Mouse (Mus musculus): ENCODE measurements at regions not wholly inside any gene's neighbourhood (a gene's known extent, or its start where the extent isn't known, plus 50 kb on each side); places are given as distances from the start of the nearest gene placed in this dataset.

DNA sequence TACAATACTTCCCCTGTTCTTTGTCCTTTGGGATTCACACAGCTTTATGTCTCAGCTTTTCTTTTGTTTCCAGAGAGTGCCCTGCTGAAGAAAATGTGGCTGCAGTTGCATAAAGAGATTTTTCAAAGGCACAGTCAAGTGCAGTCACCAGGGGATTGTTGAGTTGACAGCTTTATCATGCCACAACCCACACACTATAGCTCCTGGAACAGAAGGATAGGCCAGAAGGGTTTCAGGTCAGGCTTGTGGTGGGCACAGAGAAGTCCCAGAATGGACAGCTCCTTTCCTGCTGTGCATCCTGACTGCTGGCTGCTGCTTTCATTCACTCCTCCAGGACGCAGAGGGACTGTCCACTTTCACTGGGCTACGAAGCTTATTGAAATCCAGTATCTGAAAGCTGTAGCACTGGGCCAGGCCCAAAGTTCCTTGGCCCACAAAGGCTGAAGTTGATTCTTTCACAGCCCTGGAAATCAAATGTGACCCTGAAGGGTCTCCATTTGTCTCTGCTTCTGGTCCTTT, 119.6 kb upstream of the Slc24a5 start:
- H3K9ac ChIP-seq (replicated peaks; ENCODE audit: low read depth, low read length), result no peak overlapping the region
- no peak for ATAC-seq (ENCODE audit: insufficient number of reproducible peaks, insufficient read depth, low FRiP score, low read depth)
- no peak overlapping the region for H3K4me2 ChIP-seq (replicated peaks; ENCODE audit: low read depth, low read length)
- WGBS, result 64% methylated on average over 2 of the region's 2 CpGs
- H3K4me1 ChIP-seq (ENCODE audit: control insufficient read depth, insufficient read depth, low read length), result no peaks in the 10 kb centered on the region
- H3K27ac ChIP-seq (ENCODE audit: low read length), result no peak overlapping the region
- no peak overlapping the region for H3K4me3 ChIP-seq (ENCODE audit: low read depth, low read length)
- no peaks in the 10 kb centered on the region for H3K36me3 ChIP-seq (ENCODE audit: control insufficient read depth, insufficient read depth, low read length)
- no peaks in the 10 kb centered on the region for H3K9me3 ChIP-seq (ENCODE audit: control insufficient read depth, low read depth, low read length)
- H3K27me3 ChIP-seq (ENCODE audit: control insufficient read depth, insufficient read depth, low read length), result no peaks in the 10 kb centered on the region

DNA sequence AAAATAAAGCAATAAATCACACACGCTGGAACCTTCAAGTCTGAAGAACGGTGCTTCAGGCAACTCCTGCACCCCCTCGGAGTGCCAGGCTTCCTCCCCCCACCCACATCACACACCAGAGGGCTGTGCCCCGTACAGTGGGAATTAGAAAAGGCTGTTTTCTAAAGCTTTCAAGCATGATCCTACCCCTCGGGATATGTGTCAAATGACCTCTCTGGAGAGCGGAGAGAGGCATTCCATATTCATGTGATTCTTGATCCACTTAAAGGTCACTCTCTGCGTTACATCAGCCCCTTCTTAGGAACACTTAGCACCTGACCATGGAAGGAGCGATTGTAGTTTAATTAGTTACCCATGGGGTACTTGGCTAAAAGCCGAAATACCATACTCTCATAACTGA, 119.1 kb upstream of the Slc24a5 start:
- Histone ChIP-seq H3K9ac (replicated peaks; ENCODE audit: low read depth, low read length) (no peak overlapping the region), H3K4me3 (ENCODE audit: low read depth, low read length) (no peak overlapping the region), H3K4me2 (replicated peaks; ENCODE audit: low read depth, low read length) (no peak overlapping the region), H3K27me3 (ENCODE audit: control insufficient read depth, insufficient read depth, low read length) (no peaks in the 10 kb centered on the region), H3K4me1 (ENCODE audit: control insufficient read depth, insufficient read depth, low read length) (no peaks in the 10 kb centered on the region), H3K36me3 (ENCODE audit: control insufficient read depth, insufficient read depth, low read length) (no peaks in the 10 kb centered on the region), H3K27ac (ENCODE audit: low read length) (no peak overlapping the region), H3K9me3 (ENCODE audit: control insufficient read depth, low read depth, low read length) (no peaks in the 10 kb centered on the region)
- 59% methylated on average over 9 of the region's 9 CpGs for WGBS
- ATAC-seq (ENCODE audit: insufficient number of reproducible peaks, insufficient read depth, low FRiP score, low read depth), result no peak

DNA sequence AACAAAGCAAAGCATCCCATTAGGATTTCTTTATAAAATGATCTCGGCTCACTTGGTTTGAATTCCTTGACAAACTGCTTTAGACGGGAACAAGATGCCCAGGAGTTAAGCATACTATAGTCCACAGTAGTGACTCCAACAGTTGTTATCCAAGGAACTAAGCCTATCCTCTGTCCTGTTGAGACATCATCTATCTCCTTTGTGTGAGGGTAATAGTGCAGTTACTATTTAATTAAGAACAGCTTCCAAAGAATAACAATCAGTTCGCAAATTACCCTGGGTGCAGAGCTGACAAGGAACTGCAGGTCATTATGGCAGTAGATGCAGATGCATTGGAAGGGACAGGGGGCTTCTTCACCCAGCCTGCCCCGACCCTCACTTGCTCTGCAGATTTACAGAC, 115.7 kb upstream of the Slc24a5 start:
- no peaks in the 10 kb centered on the region for H3K9me3 ChIP-seq (ENCODE audit: control insufficient read depth, low read depth, low read length)
- no peak overlapping the region for H3K27ac ChIP-seq (ENCODE audit: low read length)
- no peaks in the 10 kb centered on the region for H3K27me3 ChIP-seq (ENCODE audit: control insufficient read depth, insufficient read depth, low read length)

DNA sequence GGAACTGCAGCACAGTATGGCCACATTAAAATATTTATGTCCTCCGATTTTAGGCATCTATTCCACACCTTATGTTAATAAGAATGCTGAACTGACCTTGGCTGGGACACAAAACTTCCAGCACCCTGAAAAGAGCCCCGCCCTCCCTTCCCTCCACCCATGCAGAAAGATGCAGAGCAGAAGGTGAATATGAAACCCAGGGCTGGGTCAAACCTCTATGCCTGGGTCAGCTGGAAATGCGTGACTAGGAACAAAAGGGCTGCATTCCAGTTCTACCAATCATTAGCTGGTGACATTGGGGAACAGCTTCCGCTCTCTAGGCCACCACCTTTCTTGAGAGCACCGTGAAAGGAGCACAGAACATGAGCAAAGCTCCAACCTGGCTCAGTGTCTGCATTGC, 114.9 kb upstream of the Slc24a5 start:
- no peak overlapping the region for H3K4me3 ChIP-seq (ENCODE audit: low read depth, low read length)
- no peaks in the 10 kb centered on the region for H3K9me3 ChIP-seq (ENCODE audit: control insufficient read depth, low read depth, low read length)
- H3K9ac ChIP-seq (replicated peaks; ENCODE audit: low read depth, low read length), result no peak overlapping the region
- ATAC-seq (ENCODE audit: insufficient number of reproducible peaks, insufficient read depth, low FRiP score, low read depth), result no peak
- no peaks in the 10 kb centered on the region for H3K36me3 ChIP-seq (ENCODE audit: control insufficient read depth, insufficient read depth, low read length)
- H3K4me1 ChIP-seq (ENCODE audit: control insufficient read depth, insufficient read depth, low read length), result no peaks in the 10 kb centered on the region
- 71% methylated on average over 5 of the region's 5 CpGs for WGBS
- H3K4me2 ChIP-seq (replicated peaks; ENCODE audit: low read depth, low read length), result no peak overlapping the region
- no peak overlapping the region for H3K27ac ChIP-seq (ENCODE audit: low read length)
- H3K27me3 ChIP-seq (ENCODE audit: control insufficient read depth, insufficient read depth, low read length), result no peaks in the 10 kb centered on the region

More for the DNA sequence above, 115.7 kb upstream of the Slc24a5 start:
- no peak overlapping the region for H3K9ac ChIP-seq (replicated peaks; ENCODE audit: low read depth, low read length)
- no peak for ATAC-seq (ENCODE audit: insufficient number of reproducible peaks, insufficient read depth, low FRiP score, low read depth)
- 60% methylated on average over 4 of the region's 4 CpGs for WGBS
- H3K4me2 ChIP-seq (replicated peaks; ENCODE audit: low read depth, low read length), result no peak overlapping the region
- no peaks in the 10 kb centered on the region for H3K4me1 ChIP-seq (ENCODE audit: control insufficient read depth, insufficient read depth, low read length)
- H3K4me3 ChIP-seq (ENCODE audit: low read depth, low read length), result no peak overlapping the region
- no peaks in the 10 kb centered on the region for H3K36me3 ChIP-seq (ENCODE audit: control insufficient read depth, insufficient read depth, low read length)

DNA sequence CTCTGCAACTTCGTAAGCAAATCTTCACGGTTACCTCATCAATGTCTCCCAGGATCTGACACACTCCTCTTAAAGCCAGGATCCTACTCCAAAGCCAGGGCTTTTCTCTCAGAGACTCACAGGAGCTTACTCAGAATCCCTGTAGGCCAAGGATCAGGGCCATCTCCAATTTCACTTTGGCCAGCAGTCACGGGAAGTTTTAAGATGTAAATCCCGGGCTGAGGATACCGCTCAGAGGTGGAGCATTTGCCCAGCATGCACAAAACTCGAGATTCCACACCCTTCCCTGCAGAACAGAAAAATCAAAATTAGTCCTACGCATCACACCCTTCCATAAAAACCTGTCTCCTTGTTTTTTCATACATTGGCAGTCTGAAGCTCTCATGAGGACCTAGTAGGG, 112.1 kb upstream of the Slc24a5 start:
- Histone ChIP-seq H3K9ac (replicated peaks; ENCODE audit: low read depth, low read length) (no peak overlapping the region), H3K27ac (ENCODE audit: low read length) (no peak overlapping the region), H3K27me3 (ENCODE audit: control insufficient read depth, insufficient read depth, low read length) (no peaks in the 10 kb centered on the region), H3K4me2 (replicated peaks; ENCODE audit: low read depth, low read length) (no peak overlapping the region), H3K4me1 (ENCODE audit: control insufficient read depth, insufficient read depth, low read length) (no peaks in the 10 kb centered on the region), H3K36me3 (ENCODE audit: control insufficient read depth, insufficient read depth, low read length) (no peaks in the 10 kb centered on the region), H3K9me3 (ENCODE audit: control insufficient read depth, low read depth, low read length) (no peaks in the 10 kb centered on the region), H3K4me3 (ENCODE audit: low read depth, low read length) (no peak overlapping the region)
- ATAC-seq (ENCODE audit: insufficient number of reproducible peaks, insufficient read depth, low FRiP score, low read depth), result no peak
- 52% methylated on average over 7 of the region's 7 CpGs for WGBS

DNA sequence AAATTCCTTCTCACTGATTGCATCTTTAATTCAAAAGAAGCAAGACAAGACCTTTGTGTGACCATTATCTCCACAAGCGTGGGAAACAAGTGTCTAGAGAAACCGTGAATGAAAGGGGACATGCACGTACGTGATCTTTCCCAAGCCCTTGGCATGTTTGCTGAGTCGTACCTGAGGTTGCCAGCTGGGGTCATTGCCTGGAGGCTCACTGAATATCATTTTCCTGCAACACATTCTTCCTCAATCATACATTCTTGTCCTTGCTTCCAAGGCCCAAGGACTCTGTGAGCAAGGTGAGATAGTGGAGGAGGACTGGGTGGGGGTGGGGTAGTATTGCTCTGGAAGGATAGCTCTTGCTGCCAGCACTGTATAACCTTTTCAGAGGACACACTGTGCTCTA, 108.5 kb upstream of the Slc24a5 start:
- no peak overlapping the region for H3K27ac ChIP-seq (ENCODE audit: low read length)
- WGBS, result 83% methylated on average over 5 of the region's 5 CpGs
- H3K9me3 ChIP-seq (ENCODE audit: control insufficient read depth, low read depth, low read length), result no peaks in the 10 kb centered on the region
- no peak for ATAC-seq (ENCODE audit: insufficient number of reproducible peaks, insufficient read depth, low FRiP score, low read depth)
- no peak overlapping the region for H3K4me3 ChIP-seq (ENCODE audit: low read depth, low read length)
- H3K36me3 ChIP-seq (ENCODE audit: control insufficient read depth, insufficient read depth, low read length), result no peaks in the 10 kb centered on the region
- H3K9ac ChIP-seq (replicated peaks; ENCODE audit: low read depth, low read length), result no peak overlapping the region
- H3K4me1 ChIP-seq (ENCODE audit: control insufficient read depth, insufficient read depth, low read length), result no peaks in the 10 kb centered on the region
- H3K27me3 ChIP-seq (ENCODE audit: control insufficient read depth, insufficient read depth, low read length), result no peaks in the 10 kb centered on the region
- no peak overlapping the region for H3K4me2 ChIP-seq (replicated peaks; ENCODE audit: low read depth, low read length)

DNA sequence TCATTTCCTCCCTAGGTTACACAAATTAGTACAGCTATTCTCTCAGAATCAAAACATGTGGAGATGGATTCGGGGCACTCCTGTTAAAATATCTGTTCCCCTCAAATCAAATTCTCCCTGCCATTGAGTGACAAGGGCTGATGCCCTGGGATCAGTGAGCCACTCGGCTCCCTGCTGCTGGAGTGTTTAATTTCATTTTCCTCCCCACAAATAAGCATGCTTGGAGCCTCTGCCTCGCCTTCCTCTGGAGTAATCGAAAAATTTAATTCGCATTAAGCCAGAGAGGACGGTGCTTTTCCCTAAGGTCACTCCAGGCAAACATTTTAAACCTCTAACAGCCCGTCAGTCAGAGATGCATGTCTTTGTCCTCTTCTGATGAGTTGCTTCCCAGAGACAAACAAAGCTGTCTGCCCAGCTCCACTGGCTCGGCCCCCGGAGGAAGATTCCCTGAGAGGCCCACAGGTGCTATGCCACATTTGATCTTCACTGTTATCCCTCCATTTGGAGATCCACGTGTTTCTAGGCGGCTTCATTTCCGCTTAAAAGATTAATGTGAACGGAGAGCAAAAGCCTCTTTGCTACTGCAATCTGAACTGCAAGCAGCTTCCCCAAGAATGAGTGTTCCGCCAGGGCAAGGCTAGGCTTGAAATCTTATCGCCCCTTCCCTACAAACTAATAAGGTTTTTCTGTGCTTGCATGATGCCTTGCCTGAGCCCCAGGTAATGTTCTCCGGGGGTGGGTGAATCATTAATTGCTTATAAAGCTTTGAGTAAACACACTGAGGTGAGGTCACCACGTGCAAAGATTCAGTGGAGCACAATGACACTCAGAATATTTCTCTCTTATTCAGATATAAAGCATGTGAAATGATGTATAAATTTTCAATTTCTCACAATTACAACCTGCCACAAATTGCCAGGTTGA, 95.8 kb upstream of the Slc24a5 start:
- no peaks in the 10 kb centered on the region for H3K4me1 ChIP-seq (ENCODE audit: control insufficient read depth, insufficient read depth, low read length)
- H3K27me3 ChIP-seq (ENCODE audit: control insufficient read depth, insufficient read depth, low read length), result no peaks in the 10 kb centered on the region
- WGBS, result 17% methylated on average over 17 of the region's 17 CpGs
- no peak overlapping the region for H3K4me3 ChIP-seq (ENCODE audit: low read depth, low read length)
- H3K9ac ChIP-seq (replicated peaks; ENCODE audit: low read depth, low read length), result no peak overlapping the region
- H3K36me3 ChIP-seq (ENCODE audit: control insufficient read depth, insufficient read depth, low read length), result no peaks in the 10 kb centered on the region
- H3K4me2 ChIP-seq (replicated peaks; ENCODE audit: low read depth, low read length), result no peak overlapping the region
- no peak overlapping the region for H3K27ac ChIP-seq (ENCODE audit: low read length)
- peak; percentile 67 for ATAC-seq (ENCODE audit: insufficient number of reproducible peaks, insufficient read depth, low FRiP score, low read depth)
- no peaks in the 10 kb centered on the region for H3K9me3 ChIP-seq (ENCODE audit: control insufficient read depth, low read depth, low read length)

DNA sequence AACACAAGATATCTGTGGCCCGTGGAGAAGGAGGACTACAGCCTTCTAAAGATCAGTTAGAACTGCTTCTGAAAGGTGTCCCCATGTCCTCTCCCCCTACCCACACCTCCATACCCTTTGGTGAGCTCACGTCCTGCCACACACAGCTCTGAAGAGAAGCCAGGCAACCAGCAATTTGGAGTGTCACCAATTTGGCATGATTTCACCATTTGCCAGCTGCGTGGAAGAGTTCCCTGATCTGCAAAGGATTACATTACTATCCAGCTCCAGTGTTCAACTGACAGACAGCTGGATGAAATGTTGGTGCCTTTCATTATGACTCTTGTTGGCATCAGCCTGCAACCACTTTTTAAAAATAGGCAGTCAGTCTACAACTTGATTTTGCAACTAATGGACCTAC, 92.8 kb upstream of the Slc24a5 start:
- no peak overlapping the region for H3K9ac ChIP-seq (replicated peaks; ENCODE audit: low read depth, low read length)
- 72% methylated on average over 3 of the region's 3 CpGs for WGBS

More for the DNA sequence above, 92.8 kb upstream of the Slc24a5 start:
- no peaks in the 10 kb centered on the region for H3K9me3 ChIP-seq (ENCODE audit: control insufficient read depth, low read depth, low read length)
- no peaks in the 10 kb centered on the region for H3K4me1 ChIP-seq (ENCODE audit: control insufficient read depth, insufficient read depth, low read length)
- no peaks in the 10 kb centered on the region for H3K36me3 ChIP-seq (ENCODE audit: control insufficient read depth, insufficient read depth, low read length)
- H3K27me3 ChIP-seq (ENCODE audit: control insufficient read depth, insufficient read depth, low read length), result no peaks in the 10 kb centered on the region
- no peak overlapping the region for H3K4me2 ChIP-seq (replicated peaks; ENCODE audit: low read depth, low read length)
- no peak for ATAC-seq (ENCODE audit: insufficient number of reproducible peaks, insufficient read depth, low FRiP score, low read depth)
- H3K27ac ChIP-seq (ENCODE audit: low read length), result no peak overlapping the region
- no peak overlapping the region for H3K4me3 ChIP-seq (ENCODE audit: low read depth, low read length)

All from stomach, embryonic 14.5 days (tissue).